Mouse (Mus musculus) ES-Bruce4 (cell line): ENCODE measurements at regions not wholly inside any gene's neighbourhood (a gene's known extent, or its start where the extent isn't known, plus 50 kb on each side); places are given as distances from the start of the nearest gene placed in this dataset.

Experiments used
- H3K27ac ChIP-seq: 2 replicates; pipeline ENCODE4 v1.5.1; 2012; ENCODE audit warnings: low read length, inconsistent platforms; ENCODE audit not compliant: insufficient read depth
- H3K27me3 ChIP-seq: 2 replicates; pipeline ENCODE4 v1.6.1; 2012; ENCODE audit warnings: mild to moderate bottlenecking, low read length, inconsistent platforms; ENCODE audit not compliant: control insufficient read depth, poor library complexity, insufficient read depth, severe bottlenecking
- H3K36me3 ChIP-seq: 2 replicates; pipeline ENCODE4 v1.6.1; 2012; ENCODE audit warnings: inconsistent platforms, mild to moderate bottlenecking, low read length, moderate library complexity; ENCODE audit not compliant: control insufficient read depth, poor library complexity, insufficient read depth, severe bottlenecking
- H3K4me1 ChIP-seq: one replicate; pipeline ENCODE4 v1.8.1; 2011; ENCODE audit warnings: low read length; ENCODE audit not compliant: control insufficient read depth, insufficient read depth
- H3K4me3 ChIP-seq: 2 replicates; pipeline ENCODE4 v1.5.1; 2011; ENCODE audit warnings: low read depth, mild to moderate bottlenecking, low read length
- H3K9ac ChIP-seq: 2 replicates; pipeline ENCODE4 v1.6.1; 2012; ENCODE audit warnings: low read depth, mild to moderate bottlenecking, inconsistent platforms; ENCODE audit not compliant: poor library complexity, severe bottlenecking
- H3K9me3 ChIP-seq: replicated peaks from 2 replicates; pipeline ENCODE4 v1.6.1; 2012; ENCODE audit warnings: mild to moderate bottlenecking, low read length, inconsistent platforms; ENCODE audit not compliant: control insufficient read depth, poor library complexity, insufficient read depth, severe bottlenecking
- CTCF ChIP-seq: IDR thresholded peaks from one replicate; pipeline ENCODE4 v1.8.1; 2011; ENCODE audit warnings: low read depth, low read length
- EP300 ChIP-seq: IDR thresholded peaks from 2 replicates; pipeline ENCODE4 v1.6.1; 2011; ENCODE audit warnings: low read depth, low read length; ENCODE audit not compliant: insufficient read depth
- POLR2A ChIP-seq: IDR thresholded peaks from one replicate; pipeline ENCODE4 v1.8.1; 2011; ENCODE audit warnings: low read length; ENCODE audit not compliant: insufficient read depth

DNA sequence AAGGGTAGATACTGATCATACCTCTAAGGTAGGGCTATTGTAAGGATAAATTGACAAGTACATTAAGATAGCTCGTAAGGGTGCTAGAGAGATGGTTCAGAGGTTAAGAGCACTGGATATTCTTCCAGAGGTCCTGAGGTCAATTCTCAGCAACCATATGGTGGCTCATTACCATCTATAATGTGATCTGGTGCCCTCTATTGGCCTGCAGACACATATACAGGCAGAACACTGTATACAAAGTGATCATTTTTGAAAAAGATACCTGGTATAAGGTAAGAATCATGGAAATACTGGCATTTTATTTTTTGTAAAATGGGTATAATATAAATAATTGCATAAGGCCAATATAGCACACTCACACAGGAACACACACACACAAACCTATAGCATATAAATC, 676.3 kb upstream of the Tenm4 start:
- Histone ChIP-seq H3K4me1 (no peaks in the 10 kb centered on the region), H3K9me3 (no peaks in the 10 kb centered on the region), H3K4me3 (no peak overlapping the region), H3K9ac (no peak overlapping the region), H3K27me3 (no peaks in the 10 kb centered on the region), H3K36me3 (no peaks in the 10 kb centered on the region), H3K27ac (no peak overlapping the region)
- TF ChIP-seq EP300 (no peak), POLR2A (no peak), CTCF (no peak)

DNA sequence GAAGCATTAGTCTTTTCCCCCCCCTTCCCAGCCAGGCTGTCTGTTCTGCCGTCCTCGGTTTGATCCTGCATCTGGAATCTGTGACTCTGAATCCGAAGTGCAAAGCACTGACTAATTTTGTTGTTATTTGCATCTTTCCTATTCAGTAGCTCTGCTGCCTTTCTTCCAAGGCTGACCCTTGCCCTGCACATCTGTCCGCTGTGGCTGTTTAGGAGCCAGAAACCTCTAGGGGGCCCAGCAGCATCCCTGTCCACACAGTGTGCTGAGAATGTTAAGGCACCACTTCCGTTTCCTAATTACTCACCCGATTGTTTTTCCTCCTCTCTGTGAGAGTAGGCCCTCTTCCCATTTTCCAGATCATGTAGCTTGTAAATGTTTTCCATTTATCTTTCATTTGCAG, 668.1 kb upstream of the Tenm4 start:
- TF ChIP-seq EP300 (no peak), CTCF (no peak), POLR2A (no peak)
- Histone ChIP-seq H3K9ac (no peak overlapping the region), H3K27me3 (no peaks in the 10 kb centered on the region), H3K27ac (no peak overlapping the region), H3K4me3 (no peak overlapping the region), H3K4me1 (no peaks in the 10 kb centered on the region), H3K36me3 (no peaks in the 10 kb centered on the region), H3K9me3 (no peaks in the 10 kb centered on the region)

DNA sequence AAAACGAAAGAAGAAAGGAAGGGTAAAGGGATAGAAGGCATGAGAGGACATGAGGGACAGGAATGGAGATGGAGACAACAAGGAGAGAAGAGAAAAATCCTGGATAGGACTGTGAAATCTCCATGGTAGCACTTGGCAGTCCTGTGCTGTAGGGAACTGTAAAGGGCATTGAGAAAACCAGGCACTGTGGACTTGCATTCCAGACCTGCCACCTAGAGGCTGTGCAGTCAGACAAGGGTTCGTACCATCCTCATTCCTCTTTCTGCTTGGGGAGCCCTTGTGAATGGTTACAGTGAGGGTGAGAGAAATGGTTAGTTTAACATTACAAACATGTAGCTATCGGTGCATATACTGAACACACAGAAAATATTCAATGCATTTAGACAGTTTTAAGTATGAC, 623.8 kb upstream of the Tenm4 start:
- Histone ChIP-seq H3K4me1 (no peaks in the 10 kb centered on the region), H3K27ac (no peak overlapping the region), H3K9ac (no peak overlapping the region), H3K9me3 (no peaks in the 10 kb centered on the region), H3K36me3 (no peaks in the 10 kb centered on the region), H3K27me3 (no peaks in the 10 kb centered on the region), H3K4me3 (no peak overlapping the region)
- TF ChIP-seq EP300, result no peak
- no peak for TF ChIP-seq POLR2A
- TF ChIP-seq CTCF, result no peak

DNA sequence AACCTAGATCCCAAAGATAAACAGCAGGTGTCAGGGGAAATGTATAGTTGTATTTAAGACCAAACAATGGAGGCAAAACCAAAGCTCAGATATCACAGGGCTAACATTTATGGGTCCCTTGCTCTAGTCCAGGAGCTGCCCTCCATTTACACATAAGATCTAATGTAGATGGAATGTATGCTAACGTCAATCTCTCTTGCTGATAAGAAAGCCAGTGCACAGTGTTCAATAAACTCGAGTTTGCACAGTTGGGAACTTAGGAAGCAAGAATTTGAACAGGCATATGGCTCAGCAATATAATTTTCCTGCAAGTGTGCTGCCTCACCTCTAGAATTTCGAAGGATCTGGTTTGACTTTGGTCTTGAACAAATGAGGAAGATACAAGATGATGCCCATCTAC, 620.9 kb upstream of the Tenm4 start:
- no peak overlapping the region for H3K9ac ChIP-seq
- H3K27ac ChIP-seq, result no peak overlapping the region
- no peaks in the 10 kb centered on the region for H3K4me1 ChIP-seq
- H3K36me3 ChIP-seq, result no peaks in the 10 kb centered on the region
- H3K9me3 ChIP-seq, result no peaks in the 10 kb centered on the region
- TF ChIP-seq CTCF, result no peak
- H3K4me3 ChIP-seq, result no peak overlapping the region
- no peaks in the 10 kb centered on the region for H3K27me3 ChIP-seq

DNA sequence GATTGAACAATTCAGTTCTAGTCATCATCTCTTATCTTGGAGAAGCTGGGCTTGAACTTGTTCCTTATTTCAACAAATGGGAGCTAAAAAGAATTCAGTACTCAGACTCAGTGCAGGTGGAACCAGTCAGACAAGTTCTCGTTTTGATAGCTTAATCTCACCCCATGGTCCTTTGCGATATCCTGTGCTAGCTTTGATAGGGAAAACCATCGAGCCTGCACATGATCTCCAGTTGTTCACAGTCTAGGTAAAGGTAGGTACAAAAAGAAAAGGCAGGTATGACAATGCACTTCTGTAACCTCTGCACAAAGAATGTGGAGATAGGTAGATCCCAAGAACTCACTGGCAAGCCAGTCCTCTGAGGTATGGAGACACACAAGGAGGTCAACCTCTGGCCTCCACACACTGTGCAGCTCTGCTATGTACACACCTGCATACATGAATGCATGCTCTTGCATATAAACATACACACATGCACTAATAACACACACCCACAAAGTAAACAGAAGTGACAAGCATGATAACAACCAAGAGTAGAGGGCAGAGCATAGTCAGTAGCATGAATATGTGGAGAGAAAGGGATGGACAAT, 619.2 kb upstream of the Tenm4 start:
- Histone ChIP-seq H3K4me3 (no peak overlapping the region), H3K9me3 (no peaks in the 10 kb centered on the region), H3K27ac (no peak overlapping the region), H3K4me1 (no peaks in the 10 kb centered on the region), H3K9ac (no peak overlapping the region), H3K36me3 (no peaks in the 10 kb centered on the region), H3K27me3 (no peaks in the 10 kb centered on the region)
- TF ChIP-seq CTCF (no peak), POLR2A (no peak), EP300 (no peak)

DNA sequence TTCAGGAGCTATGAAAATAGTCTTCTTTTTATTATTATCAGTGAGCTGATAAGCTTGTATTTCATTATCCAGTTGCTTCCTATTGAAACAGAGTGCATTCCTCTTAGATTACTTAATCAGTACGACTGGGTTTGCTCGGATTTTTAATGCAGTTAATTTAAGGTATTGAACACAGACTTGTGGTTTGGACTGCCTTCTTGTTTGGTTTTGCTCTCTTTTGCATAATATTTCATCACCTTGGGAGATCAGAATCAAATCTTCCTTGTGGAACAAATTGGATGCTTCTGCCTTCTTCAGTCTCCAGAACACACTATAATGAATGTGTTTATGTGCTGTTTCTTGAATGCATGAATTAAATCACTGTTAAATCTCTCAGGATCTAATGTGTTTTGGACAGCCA, 612.5 kb upstream of the Tenm4 start:
- H3K4me1 ChIP-seq, result no peaks in the 10 kb centered on the region
- no peak overlapping the region for H3K9ac ChIP-seq
- no peak overlapping the region for H3K27ac ChIP-seq
- H3K4me3 ChIP-seq, result no peak overlapping the region
- no peaks in the 10 kb centered on the region for H3K9me3 ChIP-seq
- no peaks in the 10 kb centered on the region for H3K27me3 ChIP-seq
- TF ChIP-seq POLR2A (no peak), CTCF (no peak), EP300 (no peak)
- H3K36me3 ChIP-seq, result no peaks in the 10 kb centered on the region
